Mouse (Mus musculus): Measurements from ENCODE around the gene Med1.
"Not testable (repeated sequence)": the region's sequence is repeated elsewhere in the genome, so short reads cannot be mapped to it uniquely, and the experiment has no call there.

Med1 gene

GRCm38 (mm10) chr11:98192901-98193805 is at the start of gene Med1:
TSS of gene Med1 (minus strand) at chr11:98193293.
- peak; percentile 83 to 93 for DNase-seq (ENCODE audit: low spot score in 2 of 2)

GRCm38 (mm10) chr11:98238995-98239394 is 45.9 kb upstream of the Med1 start:
- DNase-seq (ENCODE audit: low spot score in 2 of 2), result no peak

GRCm38 (mm10) chr11:98238416-98238815 is 45.3 kb upstream of the Med1 start:
- no peak for DNase-seq (ENCODE audit: low spot score in 2 of 2)

GRCm38 (mm10) chr11:98226349-98226748 is 33.3 kb upstream of the Med1 start:
- no peak for DNase-seq (ENCODE audit: low spot score in 2 of 2)

GRCm38 (mm10) chr11:98213311-98213710 is 20.2 kb upstream of the Med1 start:
- no peak for DNase-seq (ENCODE audit: low spot score in 2 of 2)

GRCm38 (mm10) chr11:98209661-98210060 is 16.6 kb upstream of the Med1 start:
- DNase-seq (ENCODE audit: low spot score in 2 of 2), result not testable (repeated sequence)

GRCm38 (mm10) chr11:98206281-98206680 is 13.2 kb upstream of the Med1 start:
- not testable (repeated sequence) for DNase-seq (ENCODE audit: low spot score in 2 of 2)

GRCm38 (mm10) chr11:98205463-98205862 is 12.4 kb upstream of the Med1 start:
- DNase-seq (ENCODE audit: low spot score in 2 of 2), result no peak

GRCm38 (mm10) chr11:98203931-98204421 is 10.9 kb upstream of the Med1 start:
- DNase-seq (ENCODE audit: low spot score in 2 of 2), result peak; percentile 56 to 61

GRCm38 (mm10) chr11:98203351-98203911 is 10.3 kb upstream of the Med1 start:
- DNase-seq (ENCODE audit: low spot score in 2 of 2), result peak; percentile 63 to 71

GRCm38 (mm10) chr11:98202641-98203350 is 9.7 kb upstream of the Med1 start, which contains the start of gene Cdk12:
TSS of gene Cdk12 (plus strand) at chr11:98203059.
- DNase-seq (ENCODE audit: low spot score in 2 of 2), result peak; percentile 96 to 97

- DNase-seq (ENCODE audit: low spot score in 2 of 2), result peak; percentile 61 to 65
Observed at GRCm38 (mm10) chr11:98201791-98202640, 8.9 kb upstream of the Med1 start.

- DNase-seq (ENCODE audit: low spot score in 2 of 2), result no peak
Observed at GRCm38 (mm10) chr11:98190820-98191219, 2.3 kb downstream of the Med1 start.

- no peak for DNase-seq (ENCODE audit: low spot score in 2 of 2)
Observed at GRCm38 (mm10) chr11:98187640-98188395, 5.3 kb downstream of the Med1 start.

GRCm38 (mm10) chr11:98182149-98182548 is 10.9 kb downstream of the Med1 start:
- not testable (repeated sequence) for DNase-seq (ENCODE audit: low spot score in 2 of 2)

GRCm38 (mm10) chr11:98168400-98168799 is 24.7 kb downstream of the Med1 start:
- DNase-seq (ENCODE audit: low spot score in 2 of 2), result no peak

GRCm38 (mm10) chr11:98155094-98155493 is 38.0 kb downstream of the Med1 start:
- DNase-seq (ENCODE audit: low spot score in 2 of 2), result no peak

GRCm38 (mm10) chr11:98150625-98151156 is 42.4 kb downstream of the Med1 start:
- no peak for DNase-seq (ENCODE audit: low spot score in 2 of 2)

- peak; percentile 79 to 94 for DNase-seq (ENCODE audit: low spot score in 2 of 2)
Observed at GRCm38 (mm10) chr11:98149786-98150624, 43.1 kb downstream of the Med1 start, which contains the start of gene Fbxl20. TSS of gene Fbxl20 (minus strand) at chr11:98150403.
